Mouse (Mus musculus): Measurements from ENCODE around the gene Fam20b.
A peak's percentile ranks its signal among the peaks of the same experiment; 100 is the strongest.

DNA sequence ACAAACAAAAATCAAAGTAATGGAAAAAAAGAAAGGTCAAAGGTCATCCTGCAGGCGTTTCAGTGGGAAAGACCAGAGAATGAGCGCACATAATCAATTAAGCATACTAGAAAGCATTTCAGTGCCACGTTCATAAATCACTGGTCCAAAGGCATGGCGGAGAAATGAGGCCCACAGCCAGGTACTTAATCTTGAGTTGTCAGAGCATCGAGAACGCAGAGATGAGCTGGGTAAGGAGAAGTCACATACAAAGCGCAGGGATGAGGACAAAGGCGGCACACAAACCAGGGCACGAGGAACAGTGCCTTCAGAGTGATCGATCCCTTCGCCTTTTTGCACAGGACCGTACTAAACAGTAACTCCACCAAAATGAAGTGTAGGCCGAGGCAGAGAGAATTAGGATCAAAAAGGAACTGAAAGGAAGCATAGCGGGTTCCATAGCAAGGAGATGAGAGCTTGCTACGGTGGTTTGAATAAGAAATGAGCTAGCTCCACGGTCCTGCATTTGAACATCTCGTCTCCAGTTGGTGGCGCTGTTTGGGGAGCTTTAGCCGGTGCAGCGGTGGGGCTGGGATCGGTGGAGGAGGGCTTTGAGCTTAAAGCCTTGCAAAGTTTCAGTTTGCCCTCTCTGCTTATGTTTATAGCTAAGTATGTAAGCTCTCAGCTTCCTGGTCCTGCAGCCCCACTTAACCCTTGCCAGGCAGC lies 33.3 kb upstream of the Fam20b start:
- TF ChIP-seq CTCF (IDR thresholded peaks at IDR 0.05; ENCODE audit: low read depth) (peak; percentile 95), EP300 (IDR thresholded peaks at IDR 0.05; ENCODE audit: low read depth) (no peak)

All from liver, embryonic 14.5 days (tissue).